Mouse (Mus musculus) frontal cortex, postnatal 10 days (tissue): Measurements from ENCODE around the gene Slc26a8.
A peak's percentile ranks its signal among the peaks of the same experiment; 100 is the strongest.

Experiments used
- DNase-seq, 2 experiments: peaks; one replicate each; pipeline ENCODE4 v3.0.0; 2022; ENCODE audit warnings: low spot score in 2 of 2, mixed read lengths in 1 of 2

Slc26a8 gene

DNA sequence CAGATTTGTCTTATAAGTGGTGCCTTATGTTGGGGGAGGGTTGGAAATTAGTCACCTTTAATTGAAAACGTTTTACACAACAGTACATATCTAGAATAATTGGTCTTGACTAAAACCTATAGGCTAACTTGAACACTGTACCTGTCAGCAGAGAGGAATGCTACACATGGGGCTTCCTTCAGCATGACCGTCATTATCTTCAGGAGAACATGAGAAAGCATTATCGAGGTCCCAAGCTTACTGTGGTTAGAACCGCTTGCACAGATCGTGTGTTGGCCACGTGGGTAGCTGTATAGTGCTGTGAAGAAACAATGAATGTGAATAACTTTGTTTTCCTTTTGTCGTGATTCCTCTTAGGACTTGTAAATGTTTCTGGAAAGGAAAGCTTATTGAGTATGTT, 9.8 kb upstream of the Slc26a8 start:
- no peak for DNase-seq

DNA sequence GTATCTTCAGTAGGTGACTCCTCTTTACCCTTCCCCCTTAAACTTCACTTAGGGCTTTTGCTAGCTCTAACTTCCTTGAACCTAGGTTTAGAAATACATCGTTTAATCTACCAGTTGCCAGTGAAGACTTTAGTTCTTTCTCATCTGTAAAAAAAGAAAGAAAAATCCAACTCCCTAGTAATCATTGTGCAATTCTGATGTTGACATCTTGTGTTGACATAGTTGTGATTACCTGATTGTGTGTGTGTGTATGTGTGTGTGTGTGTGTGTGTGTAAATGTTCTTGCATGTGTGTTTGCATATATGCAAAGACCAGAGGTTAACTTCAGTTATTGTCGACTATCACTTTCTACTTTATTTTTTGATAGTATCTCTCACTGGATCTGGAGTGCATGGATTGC, 8.6 kb upstream of the Slc26a8 start:
- no peak for DNase-seq

DNA sequence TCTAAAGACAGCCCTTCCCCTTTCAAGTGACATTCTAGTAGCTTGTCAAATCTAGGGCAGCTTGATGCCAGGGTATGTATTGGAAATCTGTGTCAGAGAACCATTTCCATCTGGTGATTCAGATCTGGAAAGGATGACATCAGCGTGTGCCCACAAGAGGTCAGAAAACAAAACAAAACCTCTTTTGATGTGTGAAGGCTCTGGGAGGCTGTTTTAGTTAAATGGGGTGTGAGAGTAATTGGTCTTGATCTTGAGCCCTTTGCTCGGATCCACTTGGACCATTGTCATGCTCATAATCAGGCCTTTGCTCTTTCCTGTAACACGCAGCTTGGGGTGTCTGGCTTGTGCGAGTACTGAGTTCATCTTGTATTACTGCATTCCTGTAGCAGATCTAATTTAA, 8.2 kb upstream of the Slc26a8 start:
- no peak for DNase-seq

DNA sequence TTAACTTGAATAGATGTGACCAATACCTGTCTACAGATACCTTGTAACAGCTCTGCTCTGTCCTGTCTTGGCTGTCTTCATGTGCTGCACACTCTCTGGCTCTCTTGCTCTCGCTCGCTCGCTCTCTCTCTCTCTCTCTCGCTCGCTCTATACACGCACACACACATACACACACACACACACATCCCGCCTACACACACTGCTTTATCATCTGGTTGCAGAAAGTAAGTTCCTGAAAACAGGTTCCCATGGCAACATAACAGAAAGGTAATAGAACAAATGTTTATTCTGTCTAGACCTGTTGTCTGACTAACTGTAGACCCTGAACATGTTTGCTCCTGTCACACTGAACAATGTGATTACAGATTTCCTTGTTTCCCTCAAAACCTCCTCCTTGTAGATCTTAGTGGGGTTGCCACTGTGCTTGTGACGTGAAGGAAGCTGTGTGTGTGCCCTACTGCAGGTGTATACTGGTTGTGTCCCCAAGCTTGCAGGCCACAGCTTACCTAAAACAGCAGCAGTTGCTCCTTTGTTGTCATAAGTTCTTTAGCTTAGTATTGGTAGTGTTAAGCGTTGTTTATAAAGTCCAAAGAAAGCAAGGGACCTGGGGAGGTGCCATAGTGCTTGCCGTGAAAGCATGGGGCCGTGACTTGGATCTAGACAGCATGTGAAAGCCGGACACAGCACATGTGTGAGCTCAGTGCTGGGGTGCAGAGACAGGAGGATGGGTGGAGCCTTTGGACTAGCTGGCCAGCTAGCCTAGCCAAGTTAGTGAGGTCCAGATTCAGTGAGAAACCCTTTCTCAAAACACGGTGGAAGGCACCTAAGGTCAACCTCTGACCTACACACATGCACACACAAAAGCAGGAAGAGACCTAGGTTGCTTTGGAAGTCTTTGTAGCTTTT, 7.5 kb upstream of the Slc26a8 start:
- DNase-seq: no peak

DNA sequence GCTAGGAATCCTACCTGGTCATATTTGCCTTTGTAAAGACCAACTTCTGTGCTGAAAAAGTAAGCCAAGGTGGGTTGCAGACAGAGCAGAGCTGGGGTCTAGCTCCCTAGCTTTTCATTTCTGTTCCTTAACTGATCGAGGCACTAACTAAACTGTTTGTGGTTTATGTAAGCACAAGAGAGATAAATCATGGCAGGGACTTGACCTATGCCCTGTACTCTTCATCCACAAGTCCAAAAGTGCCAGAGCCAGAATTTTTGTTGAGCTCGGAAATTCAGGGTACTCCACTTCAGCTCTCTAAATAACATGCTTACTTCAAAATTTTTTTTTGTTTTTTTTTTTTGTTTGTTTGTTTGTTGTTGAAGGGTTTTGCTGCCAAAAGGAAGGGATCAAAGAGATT, 6.6 kb upstream of the Slc26a8 start:
- no peak for DNase-seq

DNA sequence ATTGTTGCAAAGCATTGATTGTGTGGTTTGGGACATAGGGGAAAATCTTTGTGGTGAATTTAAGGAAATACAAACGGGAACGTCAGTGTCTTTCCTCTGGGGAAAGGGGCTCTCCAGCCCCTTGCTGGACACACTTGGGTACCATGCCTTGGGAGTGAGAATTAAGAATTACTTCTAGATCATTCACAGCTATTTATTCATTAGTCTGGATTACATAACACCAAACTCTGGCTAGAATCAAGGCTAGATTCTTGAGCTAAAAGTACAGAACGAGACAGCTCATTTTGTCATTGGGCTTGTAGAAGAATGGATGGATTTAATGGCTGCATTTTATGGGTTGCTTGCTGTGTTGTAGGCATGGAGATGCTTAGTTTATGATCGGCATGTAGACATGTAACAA, 4.8 kb upstream of the Slc26a8 start:
- no peak for DNase-seq

DNA sequence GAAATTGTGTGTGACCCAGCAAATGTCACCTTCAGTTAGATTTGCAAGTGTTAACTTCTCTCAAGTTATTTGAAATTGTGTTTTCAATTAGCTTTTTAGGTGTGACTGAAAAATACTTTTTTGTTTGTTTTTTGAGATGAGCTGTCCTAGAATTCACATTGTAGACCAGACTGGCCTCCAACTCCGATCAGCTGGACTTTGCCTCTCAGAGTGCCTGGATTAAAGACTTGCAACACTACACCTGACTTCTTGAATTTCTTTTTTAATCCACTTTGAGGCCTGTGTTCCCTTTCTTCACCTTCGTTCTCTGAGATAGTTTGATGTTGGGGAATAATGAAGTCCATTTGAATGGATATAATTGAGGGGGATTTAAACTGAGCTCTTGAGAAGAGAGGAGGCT, 4.0 kb upstream of the Slc26a8 start:
- no peak for DNase-seq

DNA sequence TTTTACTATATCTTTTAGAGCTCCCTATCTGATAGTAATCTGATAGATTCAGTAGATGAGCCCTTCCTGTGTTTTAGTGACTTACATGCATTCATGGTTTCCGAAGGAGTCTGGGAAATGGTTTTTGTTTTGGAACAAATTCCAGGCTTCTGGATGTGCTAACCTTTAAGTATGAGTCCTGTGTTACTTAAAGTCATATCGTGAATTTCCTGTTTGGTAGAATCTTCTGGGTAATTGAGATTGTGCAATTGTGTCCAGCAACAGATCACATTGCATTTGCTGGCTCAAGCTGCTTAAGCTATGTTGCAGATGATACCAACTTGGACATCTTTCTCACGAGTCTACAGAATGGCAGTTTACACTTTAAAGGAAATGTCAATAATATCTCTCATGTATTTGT, 3.1 kb upstream of the Slc26a8 start:
- no peak for DNase-seq

DNA sequence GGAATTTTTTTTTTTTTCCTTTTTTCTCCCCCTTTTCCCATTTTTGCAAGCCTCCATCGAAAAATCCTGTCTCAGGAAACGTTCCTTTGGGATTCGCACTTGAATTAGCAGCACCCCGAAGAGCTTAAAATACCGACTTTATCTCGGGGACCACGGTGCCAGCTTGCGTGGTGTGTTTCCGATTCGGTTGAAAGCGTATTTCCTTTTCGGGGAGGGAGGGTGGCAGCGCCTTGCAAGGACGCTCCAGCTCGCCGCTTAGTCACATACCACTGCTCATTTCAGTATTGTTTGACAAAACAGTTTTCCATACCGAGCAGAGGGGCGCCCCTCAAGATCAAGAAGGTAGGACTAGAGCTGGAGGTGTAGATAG, 2.3 kb upstream of the Slc26a8 start:
- DNase-seq: no peak

DNA sequence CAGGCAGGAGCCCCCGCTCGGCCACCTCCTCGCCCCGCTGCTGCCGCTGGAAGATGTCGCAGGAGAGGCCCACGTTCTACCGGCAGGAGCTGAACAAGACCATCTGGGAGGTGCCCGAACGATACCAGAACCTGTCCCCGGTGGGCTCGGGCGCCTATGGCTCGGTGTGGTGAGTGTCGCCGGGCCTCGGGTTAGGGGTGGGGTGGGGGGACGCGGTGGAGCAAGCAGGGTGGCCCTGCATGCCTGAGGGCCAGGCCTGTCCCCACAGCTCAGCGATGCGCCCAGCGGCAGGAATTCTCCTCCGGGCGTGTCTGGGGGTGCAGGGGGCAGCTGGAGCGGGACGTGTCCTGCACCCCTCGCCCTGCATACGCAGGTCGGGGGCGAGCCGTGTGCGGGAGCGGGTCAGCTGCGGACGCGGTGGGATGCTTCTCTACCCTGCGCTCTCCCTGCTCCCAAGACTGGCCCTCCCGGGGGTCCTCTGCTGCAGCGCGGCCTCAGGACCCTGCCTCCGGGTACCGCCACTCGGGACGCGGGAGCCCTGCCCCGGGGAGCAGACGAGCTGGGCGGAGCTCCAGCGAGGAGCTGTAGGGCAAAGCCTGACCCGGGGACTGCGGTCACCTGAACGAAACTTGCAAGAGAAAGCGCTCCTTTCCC, 1.8 kb upstream of the Slc26a8 start:
- DNase-seq: peak in 1 of 2 experiments; percentile 49

DNA sequence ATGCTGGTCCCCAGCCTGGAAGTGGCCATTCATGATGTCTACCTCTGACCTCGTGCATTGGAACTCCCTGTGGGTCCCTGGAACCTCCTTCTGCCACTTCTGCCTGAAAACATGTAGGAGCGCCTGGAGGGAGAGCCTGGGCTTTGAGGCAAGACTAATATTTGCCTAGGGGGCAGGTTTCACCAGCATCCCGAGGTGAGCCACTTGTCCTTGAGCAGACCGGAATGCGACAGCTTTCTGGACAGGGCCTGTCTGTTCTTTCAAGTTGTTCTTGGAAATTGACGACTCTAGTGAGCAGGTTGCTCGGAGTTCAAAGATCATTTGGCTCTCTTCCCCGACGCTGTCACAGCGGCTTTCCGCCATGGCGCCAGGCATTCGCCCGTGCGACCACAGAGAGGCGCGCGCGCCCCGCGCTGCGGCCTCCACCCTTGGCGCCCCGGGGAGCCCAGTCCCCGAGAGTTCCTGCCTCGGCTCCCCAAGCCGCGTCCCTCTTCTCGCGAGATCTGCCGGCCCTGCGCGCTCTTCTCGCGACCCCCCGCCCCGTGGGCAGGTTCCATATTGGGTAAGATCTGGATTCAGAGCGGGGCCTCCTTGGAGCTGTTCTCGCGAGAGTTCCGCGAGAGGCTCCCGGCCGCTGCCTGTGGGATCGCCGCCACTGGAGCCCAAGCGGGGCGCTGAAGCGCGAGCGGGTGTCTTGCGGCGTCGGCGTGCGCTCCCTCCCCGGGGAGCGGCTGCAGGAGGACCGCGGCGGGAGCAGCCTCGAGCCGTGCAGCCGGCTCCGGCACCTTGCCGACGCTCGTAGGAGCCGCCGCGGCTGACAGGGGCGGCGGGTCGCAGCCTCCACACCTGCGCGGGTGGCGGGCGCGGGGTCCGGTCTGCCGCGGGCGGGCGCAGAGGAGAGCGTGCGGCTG, 998 bp upstream of the Slc26a8 start, which contains the start of gene Mapk14:
TSS of gene Mapk14 (plus strand) at position 554 of the 911 bp plus-strand sequence.
- DNase-seq: peak; percentile 99 to 100

DNA sequence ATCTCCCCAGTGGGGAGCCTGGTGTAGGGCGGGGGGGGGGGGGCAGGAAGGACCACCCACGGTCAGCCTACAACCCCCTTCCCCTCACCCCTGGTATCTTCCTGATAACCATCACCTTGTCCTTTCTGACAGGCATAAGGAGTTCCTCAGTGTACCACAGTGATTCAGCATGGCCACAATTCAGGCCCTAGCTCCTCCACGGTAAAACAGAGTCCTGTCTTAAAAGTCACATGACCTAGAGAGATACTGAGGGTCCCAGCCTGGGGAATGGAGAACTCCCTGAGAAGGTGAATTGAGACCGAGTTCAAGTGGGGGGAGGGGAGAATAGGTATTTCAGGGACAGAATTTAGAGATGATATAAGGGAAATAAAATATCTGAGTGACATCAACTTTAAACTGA, 2.7 kb downstream of the Slc26a8 start:
- DNase-seq: no peak

DNA sequence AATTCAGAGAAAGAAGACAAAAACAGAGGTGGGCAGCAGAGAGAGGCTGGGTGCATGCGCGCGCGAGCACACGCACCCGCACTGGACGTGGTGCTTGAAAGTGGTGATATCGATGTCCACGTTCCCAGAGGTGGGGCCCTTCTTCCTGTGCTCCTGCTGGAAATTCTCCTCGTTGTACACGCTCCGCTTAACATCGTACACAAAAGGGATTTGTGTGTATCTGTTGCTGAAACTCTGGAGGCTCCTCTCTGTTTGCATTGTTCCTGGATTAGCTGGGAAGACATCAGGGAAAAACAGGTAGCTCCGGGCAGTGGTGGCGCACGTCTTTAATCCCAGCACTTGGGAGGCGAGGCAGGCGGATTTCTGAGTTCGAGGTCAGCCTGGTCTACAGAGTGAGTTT, 5.4 kb downstream of the Slc26a8 start:
- no peak for DNase-seq

DNA sequence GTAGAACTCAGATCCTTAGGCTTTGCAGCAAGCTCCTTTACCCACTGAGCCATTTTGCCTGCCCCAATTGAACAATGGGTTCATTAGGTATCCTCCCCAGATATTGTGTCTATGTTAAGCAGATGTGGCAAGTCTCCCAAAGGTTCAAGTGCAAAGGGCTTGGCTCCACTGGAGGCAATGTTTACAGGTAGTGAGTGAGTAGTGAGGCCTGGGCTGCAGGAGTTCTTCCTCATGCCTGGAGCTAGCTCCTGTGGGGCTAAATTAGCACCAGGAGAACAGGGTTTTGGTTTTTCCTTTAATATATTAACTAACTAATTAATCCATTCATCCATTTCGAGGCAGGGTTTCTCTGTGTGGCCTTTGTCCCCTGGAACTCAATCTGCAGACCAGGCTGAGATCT, 6.4 kb downstream of the Slc26a8 start:
- no peak for DNase-seq

DNA sequence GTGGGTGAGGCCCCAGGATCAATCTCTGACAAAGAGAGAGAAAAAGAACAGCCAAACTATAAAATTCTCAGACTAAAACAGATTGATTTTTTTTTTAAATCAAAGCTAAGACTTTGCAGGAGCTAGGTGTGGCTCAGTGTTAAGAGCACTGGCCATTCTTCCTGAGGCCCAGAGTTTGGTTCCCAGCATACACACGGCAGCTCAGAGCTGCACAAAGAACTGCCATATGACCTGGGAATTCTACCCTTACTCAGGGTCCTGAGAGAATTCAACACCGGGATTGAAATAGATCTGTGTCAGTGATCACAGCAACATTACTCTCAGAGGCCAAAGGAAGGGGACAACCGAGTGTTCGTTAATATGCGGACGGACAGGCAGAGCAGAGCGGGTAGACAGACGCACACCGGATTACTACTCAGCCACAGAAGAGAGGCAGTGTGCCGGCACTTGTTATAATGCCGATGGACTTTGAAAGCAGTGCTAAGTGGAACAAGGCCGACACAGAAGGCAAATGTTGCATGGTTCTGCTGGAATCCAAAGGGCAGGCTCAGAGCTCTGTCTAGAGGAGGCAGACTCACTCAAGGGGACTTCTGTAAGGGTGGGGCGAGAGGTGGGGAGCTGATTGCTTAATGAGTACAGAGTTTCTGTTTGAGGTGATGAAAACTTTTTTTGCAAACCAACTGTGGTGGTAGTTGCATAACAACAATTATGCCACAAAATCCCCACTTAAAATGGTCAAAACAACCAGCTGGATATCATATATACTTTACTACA, 7.5 kb downstream of the Slc26a8 start:
- DNase-seq: no peak

DNA sequence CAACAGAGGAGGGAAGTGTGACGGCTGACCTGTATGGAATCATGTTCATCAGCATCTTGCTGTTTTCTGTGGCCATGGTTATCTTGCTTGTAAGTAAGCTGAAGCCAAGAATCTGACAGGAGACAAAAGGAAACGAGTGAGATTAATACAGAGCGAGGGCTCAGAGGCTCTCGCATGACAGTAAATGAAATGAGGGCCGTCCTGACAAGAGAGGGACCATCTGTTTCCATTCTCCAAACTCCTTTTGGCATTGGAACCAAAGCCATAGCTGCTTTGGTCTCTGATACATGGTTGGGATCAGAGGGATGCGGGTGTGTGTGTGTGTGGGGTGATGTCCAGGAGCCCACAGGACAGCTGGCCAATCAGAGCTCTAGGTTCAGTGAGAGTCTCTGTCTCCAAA, 30.5 kb downstream of the Slc26a8 start:
- no peak for DNase-seq

DNA sequence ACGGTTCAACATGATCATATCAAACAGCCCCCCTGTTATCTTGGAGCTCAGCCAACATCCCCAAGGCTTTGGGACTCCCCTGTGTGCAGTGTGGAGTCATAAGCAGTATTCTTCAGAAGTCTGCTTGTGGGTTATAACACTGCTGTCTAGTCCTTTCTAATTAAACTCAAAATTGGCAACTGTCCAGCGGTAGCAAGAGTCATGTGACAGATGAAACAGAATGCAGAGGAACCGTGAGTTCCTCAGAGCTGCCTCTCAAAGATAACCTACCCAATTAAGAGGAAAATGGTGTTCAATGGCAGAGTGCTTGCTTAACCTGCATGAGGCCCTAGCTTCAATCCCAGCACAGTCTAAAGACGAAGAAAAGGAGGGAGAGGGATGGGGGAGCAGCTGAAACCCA, 32.1 kb downstream of the Slc26a8 start:
- DNase-seq: no peak

DNA sequence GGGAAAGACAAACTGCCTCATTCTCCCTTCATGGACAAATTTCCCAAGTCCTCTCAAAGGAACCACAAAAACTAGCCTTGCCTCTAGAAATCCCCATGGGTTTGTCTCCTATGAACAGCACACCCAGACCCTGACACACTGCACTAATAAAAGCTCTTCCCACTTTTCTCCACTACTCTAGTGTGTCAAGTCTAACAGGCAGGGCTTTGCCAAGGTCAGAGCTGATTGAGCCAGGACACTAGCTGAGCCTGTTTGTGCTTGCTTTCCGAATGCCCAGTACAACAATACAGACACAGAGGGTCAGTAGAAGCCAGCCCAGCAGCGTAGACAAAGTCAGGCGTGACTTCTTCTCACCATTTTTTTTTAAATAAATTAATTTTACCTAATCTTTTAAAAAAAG, 39.8 kb downstream of the Slc26a8 start:
- no peak for DNase-seq

DNA sequence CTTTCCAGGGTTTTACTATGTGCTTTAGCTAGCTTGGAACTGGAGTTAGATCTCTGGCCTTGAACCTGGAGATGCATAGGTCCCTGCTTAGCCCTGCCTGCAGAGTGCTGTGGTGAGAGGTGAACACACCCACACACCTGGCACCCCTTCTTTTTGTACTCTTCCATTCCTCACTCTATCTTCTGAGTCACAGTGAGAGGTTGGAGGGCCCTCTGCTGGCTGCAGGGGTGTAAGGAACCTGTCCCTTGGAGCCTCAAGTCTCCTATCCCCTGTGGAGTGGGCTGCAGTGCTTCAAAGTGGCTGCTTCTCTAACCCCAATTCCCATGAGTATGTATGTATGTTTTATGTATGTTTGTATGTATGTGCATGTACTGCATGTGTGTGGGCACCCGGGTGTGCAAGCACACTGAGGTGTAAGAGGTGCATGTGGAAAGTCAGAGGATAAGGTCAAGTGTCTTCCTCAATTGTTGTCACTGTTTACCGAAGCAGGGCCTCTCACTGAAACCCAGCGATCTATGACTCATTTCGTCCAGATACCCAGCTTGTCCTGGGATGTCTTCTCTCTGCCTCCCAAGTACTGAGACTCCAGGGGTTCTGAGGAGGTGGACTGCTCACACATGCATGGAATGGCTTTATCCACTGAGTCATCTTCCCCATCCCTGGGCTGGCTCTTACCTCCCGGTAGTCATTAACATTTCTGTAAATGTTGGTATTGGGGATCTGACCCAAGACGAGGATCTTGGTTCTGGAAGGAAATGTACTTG, 41.2 kb downstream of the Slc26a8 start:
- peak in 1 of 2 experiments; percentile 38 for DNase-seq

DNA sequence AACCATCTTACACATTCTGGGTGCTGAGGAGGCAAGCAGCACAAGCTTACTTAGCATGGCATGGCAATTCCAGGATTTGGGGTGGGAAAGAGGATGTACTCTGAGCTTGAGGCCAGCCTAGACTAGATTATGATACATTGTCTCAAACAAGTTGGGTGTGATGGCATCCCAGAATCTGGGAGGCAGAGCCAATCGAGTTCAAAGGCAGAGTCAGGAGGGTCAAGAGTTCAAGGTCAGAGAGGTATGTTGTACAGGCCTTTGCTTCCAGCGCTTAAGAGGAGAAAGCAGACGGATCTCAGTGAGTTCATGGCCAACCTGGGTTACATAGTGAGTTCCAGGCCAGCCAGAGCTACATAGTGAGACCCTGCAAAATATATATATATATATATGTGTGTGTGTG, 43.8 kb downstream of the Slc26a8 start:
- no peak for DNase-seq

DNA sequence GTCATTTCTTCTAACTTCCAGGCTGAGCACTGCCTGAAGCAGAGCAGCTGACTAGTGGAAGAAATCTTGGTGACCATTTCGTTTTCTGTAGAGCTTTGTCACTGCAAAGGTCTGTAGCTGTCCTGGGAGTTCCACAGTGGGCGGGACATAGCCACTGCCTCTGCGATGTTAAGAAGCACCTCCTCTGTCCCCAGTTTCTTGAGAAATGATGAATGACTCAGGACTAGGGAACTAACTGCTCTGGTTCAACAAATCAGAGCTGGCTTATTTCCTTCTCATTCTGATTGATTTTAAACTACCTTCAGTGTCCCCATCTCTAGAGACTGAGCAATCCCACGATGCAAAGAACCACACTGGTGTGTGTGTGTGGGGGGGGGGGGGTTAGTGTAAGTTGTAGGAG, 45.9 kb downstream of the Slc26a8 start:
- no peak for DNase-seq
